ENCODE assay signal across 19 mouse cellular contexts in the genomic region with DNA sequence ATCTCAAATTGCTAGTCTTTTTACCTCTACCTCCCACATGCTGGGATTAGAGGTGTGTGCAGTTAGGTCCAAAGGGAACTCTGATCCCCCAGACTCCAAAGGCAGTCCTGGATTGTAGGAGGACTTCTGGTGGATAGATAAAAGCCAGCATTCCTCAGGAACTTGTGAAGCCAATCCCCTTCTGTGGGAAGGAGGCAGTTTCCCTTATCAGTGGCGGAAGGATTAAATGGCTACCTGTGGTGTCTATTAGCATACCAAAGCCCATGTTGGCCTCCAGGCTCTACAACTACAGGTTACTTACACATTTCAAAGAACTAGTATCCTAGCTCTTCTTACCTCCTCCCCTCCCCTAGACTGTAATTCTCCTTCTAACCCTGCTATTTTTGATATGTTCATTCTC.
"Had no signal": no experiment of that assay in that cellular context is flagged by ENCODE, and none has a peak within 500 bp of the region (broad histone marks: within the 10 kb centered on the region; RNA-seq: fewer than 3 reads in every experiment).

No protein-coding gene starts in this region.

- H3K9ac ChIP-seq: limb, embryonic 13.5 days; liver, embryonic 12.5 days; liver, embryonic 15.5 days; lung, embryonic 15.5 days; midbrain, embryonic 15.5 days had no signal

- H3K27me3 ChIP-seq: liver, embryonic 12.5 days; liver, embryonic 15.5 days; lung, embryonic 15.5 days; megakaryocyte, embryonic 14.5 days; midbrain, embryonic 15.5 days had no signal

- H3K4me1 ChIP-seq: limb, embryonic 10.5 days; limb, embryonic 13.5 days; liver, embryonic 12.5 days; liver, embryonic 15.5 days; lung, embryonic 15.5 days; megakaryocyte, embryonic 14.5 days; midbrain, embryonic 15.5 days had no signal

- DNase-seq: kidney, adult 2 months; kidney, postnatal 10 days; kidney, postnatal 36 days; liver; lung, adult 18-20 months; lung, postnatal 10 days; lung, postnatal 36 days; thymus, adult 2 months; thymus, postnatal 14 days; thymus, postnatal 4 days had no signal

- H3K4me3 ChIP-seq: limb, embryonic 10.5 days; limb, embryonic 13.5 days; liver, embryonic 12.5 days; liver, embryonic 15.5 days; lung, embryonic 15.5 days; megakaryocyte, embryonic 14.5 days; midbrain, embryonic 15.5 days had no signal

- H3K4me2 ChIP-seq: limb, embryonic 13.5 days; liver, embryonic 12.5 days; liver, embryonic 15.5 days; lung, embryonic 15.5 days; midbrain, embryonic 11.5 days; midbrain, embryonic 15.5 days had no signal

- H3K27ac ChIP-seq: limb, embryonic 10.5 days; limb, embryonic 13.5 days; liver, embryonic 12.5 days; liver, embryonic 15.5 days; lung, embryonic 15.5 days; midbrain, embryonic 15.5 days; stomach, postnatal 0 days had no signal

- ATAC-seq: liver, embryonic 12.5 days; midbrain, embryonic 15.5 days had no signal

- H3K36me3 ChIP-seq: limb, embryonic 10.5 days; limb, embryonic 13.5 days; liver, embryonic 12.5 days; liver, embryonic 15.5 days; lung, embryonic 15.5 days; midbrain, embryonic 15.5 days had no signal

- H3K9me3 ChIP-seq: limb, embryonic 10.5 days; limb, embryonic 13.5 days; liver, embryonic 12.5 days; liver, embryonic 15.5 days; lung, embryonic 15.5 days; megakaryocyte, embryonic 14.5 days; midbrain, embryonic 15.5 days had no signal
